Mouse (Mus musculus): ENCODE data around the gene Acaa1b. TPM values are rescaled to one million over a fixed set of nuclear protein-coding genes. Genes with fewer than 3 reads are reported as not detected.

Acaa1b gene
- polyA plus RNA-seq (2015; fragmentation: Nextera tagmentation; extraction: Ambion mirVana), result 3.7 and 5.1 TPM in 2 replicates

- peak; percentile 91 for ATAC-seq
- no peak within 1 kb of the TSS for H3K27ac ChIP-seq (ENCODE audit: low read depth, low read length)
- peak within 1 kb of the TSS; percentile 58 for H3K4me3 ChIP-seq (ENCODE audit: low read length)
- H3K36me3 ChIP-seq (ENCODE audit: control insufficient read depth, insufficient read depth, low read length), result no peaks in the 10 kb centered on the region
- under 1% methylated on average over 63 of the region's 65 CpGs for WGBS
- H3K4me2 ChIP-seq (ENCODE audit: low read length), result peak within 1 kb of the TSS; percentile 61
- H3K27me3 ChIP-seq (replicated peaks; ENCODE audit: control insufficient read depth, insufficient read depth, low read length), result no peaks in the 10 kb centered on the region
- peak within 1 kb of the TSS; percentile 62 for H3K9ac ChIP-seq (ENCODE audit: low read depth, low read length)
- H3K4me1 ChIP-seq (ENCODE audit: control insufficient read depth, insufficient read depth, low read depth, low read length), result no peaks in the 10 kb centered on the region
- H3K9me3 ChIP-seq (ENCODE audit: control insufficient read depth, low read length), result no peaks in the 10 kb centered on the region
These were observed at the start of gene Acaa1b for GRCm38 (mm10) chr9:119156278-119157201. Gene Acaa1b (minus strand): TSS chr9:119157093.

- no peak overlapping the region for H3K9ac ChIP-seq (ENCODE audit: low read depth, low read length)
- no peaks in the 10 kb centered on the region for H3K27me3 ChIP-seq (replicated peaks; ENCODE audit: control insufficient read depth, insufficient read depth, low read length)
- no peak for ATAC-seq
- H3K4me1 ChIP-seq (ENCODE audit: control insufficient read depth, insufficient read depth, low read depth, low read length), result no peaks in the 10 kb centered on the region
- no peak overlapping the region for H3K27ac ChIP-seq (ENCODE audit: low read depth, low read length)
- no peak overlapping the region for H3K4me2 ChIP-seq (ENCODE audit: low read length)
- H3K4me3 ChIP-seq (ENCODE audit: low read length), result no peak overlapping the region
- no peaks in the 10 kb centered on the region for H3K36me3 ChIP-seq (ENCODE audit: control insufficient read depth, insufficient read depth, low read length)
- 74% methylated on average over 2 of the region's 2 CpGs for WGBS
- peaks cover 6% of the 10 kb centered on the region for H3K9me3 ChIP-seq (ENCODE audit: control insufficient read depth, low read length)
These were observed 49.8 kb upstream of the Acaa1b start for GRCm38 (mm10) chr9:119206666-119207065.

- Histone ChIP-seq H3K27me3 (replicated peaks; ENCODE audit: control insufficient read depth, insufficient read depth, low read length) (no peaks in the 10 kb centered on the region), H3K9me3 (ENCODE audit: control insufficient read depth, low read length) (peaks cover 6% of the 10 kb centered on the region), H3K4me2 (ENCODE audit: low read length) (no peak overlapping the region), H3K27ac (ENCODE audit: low read depth, low read length) (no peak overlapping the region), H3K4me3 (ENCODE audit: low read length) (no peak overlapping the region), H3K36me3 (ENCODE audit: control insufficient read depth, insufficient read depth, low read length) (no peaks in the 10 kb centered on the region), H3K9ac (ENCODE audit: low read depth, low read length) (no peak overlapping the region), H3K4me1 (ENCODE audit: control insufficient read depth, insufficient read depth, low read depth, low read length) (no peaks in the 10 kb centered on the region)
- ATAC-seq, result no peak
- WGBS, result 88% methylated on average over 5 of the region's 5 CpGs
These were observed 48.9 kb upstream of the Acaa1b start for GRCm38 (mm10) chr9:119205756-119206155.

- no peak overlapping the region for H3K4me3 ChIP-seq (ENCODE audit: low read length)
- 97% methylated on average over 9 of the region's 9 CpGs for WGBS
These were observed 46.7 kb upstream of the Acaa1b start for GRCm38 (mm10) chr9:119203617-119204016.

GRCm38 (mm10) chr9:119201653-119202052 lies 44.8 kb upstream of the Acaa1b start:
- H3K4me1 ChIP-seq (ENCODE audit: control insufficient read depth, insufficient read depth, low read depth, low read length), result no peaks in the 10 kb centered on the region
- 97% methylated on average over 5 of the region's 5 CpGs for WGBS
- H3K9ac ChIP-seq (ENCODE audit: low read depth, low read length), result no peak overlapping the region
- H3K36me3 ChIP-seq (ENCODE audit: control insufficient read depth, insufficient read depth, low read length), result no peaks in the 10 kb centered on the region
- no peak overlapping the region for H3K27ac ChIP-seq (ENCODE audit: low read depth, low read length)
- no peak for ATAC-seq
- H3K9me3 ChIP-seq (ENCODE audit: control insufficient read depth, low read length), result peaks cover 6% of the 10 kb centered on the region
- no peak overlapping the region for H3K4me3 ChIP-seq (ENCODE audit: low read length)
- no peaks in the 10 kb centered on the region for H3K27me3 ChIP-seq (replicated peaks; ENCODE audit: control insufficient read depth, insufficient read depth, low read length)
- H3K4me2 ChIP-seq (ENCODE audit: low read length), result no peak overlapping the region

More at GRCm38 (mm10) chr9:119203617-119204016, 46.7 kb upstream of the Acaa1b start:
- Histone ChIP-seq H3K36me3 (ENCODE audit: control insufficient read depth, insufficient read depth, low read length) (no peaks in the 10 kb centered on the region), H3K27ac (ENCODE audit: low read depth, low read length) (no peak overlapping the region), H3K4me2 (ENCODE audit: low read length) (no peak overlapping the region), H3K9ac (ENCODE audit: low read depth, low read length) (no peak overlapping the region), H3K9me3 (ENCODE audit: control insufficient read depth, low read length) (peaks cover 6% of the 10 kb centered on the region), H3K4me1 (ENCODE audit: control insufficient read depth, insufficient read depth, low read depth, low read length) (no peaks in the 10 kb centered on the region), H3K27me3 (replicated peaks; ENCODE audit: control insufficient read depth, insufficient read depth, low read length) (no peaks in the 10 kb centered on the region)
- no peak for ATAC-seq

GRCm38 (mm10) chr9:119199151-119199861 lies 42.4 kb upstream of the Acaa1b start:
- Histone ChIP-seq H3K4me2 (ENCODE audit: low read length) (no peak overlapping the region), H3K4me1 (ENCODE audit: control insufficient read depth, insufficient read depth, low read depth, low read length) (no peaks in the 10 kb centered on the region), H3K9me3 (ENCODE audit: control insufficient read depth, low read length) (peaks cover 6% of the 10 kb centered on the region), H3K27me3 (replicated peaks; ENCODE audit: control insufficient read depth, insufficient read depth, low read length) (no peaks in the 10 kb centered on the region), H3K27ac (ENCODE audit: low read depth, low read length) (no peak overlapping the region), H3K36me3 (ENCODE audit: control insufficient read depth, insufficient read depth, low read length) (no peaks in the 10 kb centered on the region), H3K9ac (ENCODE audit: low read depth, low read length) (no peak overlapping the region), H3K4me3 (ENCODE audit: low read length) (no peak overlapping the region)
- no peak for ATAC-seq
- WGBS, result 80% methylated on average over 10 of the region's 10 CpGs

- Histone ChIP-seq H3K9me3 (ENCODE audit: control insufficient read depth, low read length) (0 out of 2 replicates have a peak, but pooled peaks cover 2% of the 10 kb centered on the region), H3K4me3 (ENCODE audit: low read length) (no peak overlapping the region), H3K4me2 (ENCODE audit: low read length) (no peak overlapping the region), H3K9ac (ENCODE audit: low read depth, low read length) (no peak overlapping the region), H3K27me3 (replicated peaks; ENCODE audit: control insufficient read depth, insufficient read depth, low read length) (no peaks in the 10 kb centered on the region), H3K27ac (ENCODE audit: low read depth, low read length) (no peak overlapping the region), H3K4me1 (ENCODE audit: control insufficient read depth, insufficient read depth, low read depth, low read length) (no peaks in the 10 kb centered on the region), H3K36me3 (ENCODE audit: control insufficient read depth, insufficient read depth, low read length) (no peaks in the 10 kb centered on the region)
- WGBS, result 45% methylated on average over 11 of the region's 11 CpGs
- no peak for ATAC-seq
These were observed 35.5 kb upstream of the Acaa1b start for GRCm38 (mm10) chr9:119192202-119192990.

- peak; percentile 81 for ATAC-seq
- H3K27me3 ChIP-seq (replicated peaks; ENCODE audit: control insufficient read depth, insufficient read depth, low read length), result no peaks in the 10 kb centered on the region
- 44% methylated on average over 3 of the region's 3 CpGs for WGBS
These were observed 24.4 kb upstream of the Acaa1b start for GRCm38 (mm10) chr9:119181241-119181728.

More at GRCm38 (mm10) chr9:119181241-119181728, 24.4 kb upstream of the Acaa1b start:
- H3K27ac ChIP-seq (ENCODE audit: low read depth, low read length), result no peak overlapping the region
- H3K4me2 ChIP-seq (ENCODE audit: low read length), result no peak overlapping the region
- H3K4me3 ChIP-seq (ENCODE audit: low read length), result no peak overlapping the region
- H3K9me3 ChIP-seq (ENCODE audit: control insufficient read depth, low read length), result no peaks in the 10 kb centered on the region
- H3K4me1 ChIP-seq (ENCODE audit: control insufficient read depth, insufficient read depth, low read depth, low read length), result peaks cover 4% of the 10 kb centered on the region; the same call in 1 of the 2 replicates
- no peaks in the 10 kb centered on the region for H3K36me3 ChIP-seq (ENCODE audit: control insufficient read depth, insufficient read depth, low read length)
- no peak overlapping the region for H3K9ac ChIP-seq (ENCODE audit: low read depth, low read length)
